Mouse (Mus musculus) layer of hippocampus, adult 18-20 months (tissue): Measurements from ENCODE around the gene Dnah6. TPM values are rescaled to one million over a fixed set of nuclear protein-coding genes. Genes with fewer than 3 reads are reported as not detected.

Experiments used
- DNase-seq, 2 experiments: peaks; one replicate each; pipeline ENCODE4 v3.0.0; 2022; ENCODE audit warnings: low spot score in 2 of 2
- total RNA-seq, 2 experiments: library from RNA; stranded (reverse); gene quantifications; 2 replicates each; pipeline ENCODE4 v1.2.3; 2021

Gene Dnah6
- total RNA-seq, 2 experiments from 2014 or later = 0.76 to 1.1 TPM

GRCm38 (mm10) chr6:73228881-73229280, 7.4 kb upstream of the Dnah6 start:
- DNase-seq = no peak

DNA sequence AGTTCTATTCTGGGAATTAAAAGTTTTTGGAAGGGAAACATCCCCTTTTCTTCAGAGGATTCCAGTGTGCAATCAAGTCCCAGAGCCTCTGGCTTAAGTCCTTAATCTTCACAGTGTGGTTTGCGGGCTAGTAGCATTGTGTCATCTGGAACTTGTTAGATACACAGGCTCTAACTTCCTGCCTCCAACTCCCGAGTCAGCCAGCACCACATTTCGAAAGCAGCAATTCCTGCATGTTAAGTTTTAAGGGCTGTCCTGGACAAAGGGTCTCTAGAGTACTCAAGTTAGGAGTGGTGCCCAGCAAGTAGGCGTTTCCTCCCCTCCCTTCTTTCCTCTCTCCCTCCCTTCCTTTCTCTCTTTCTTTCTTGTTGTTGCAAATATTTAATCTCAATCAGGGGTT, 7.0 kb upstream of the Dnah6 start:
- DNase-seq = no peak

DNA sequence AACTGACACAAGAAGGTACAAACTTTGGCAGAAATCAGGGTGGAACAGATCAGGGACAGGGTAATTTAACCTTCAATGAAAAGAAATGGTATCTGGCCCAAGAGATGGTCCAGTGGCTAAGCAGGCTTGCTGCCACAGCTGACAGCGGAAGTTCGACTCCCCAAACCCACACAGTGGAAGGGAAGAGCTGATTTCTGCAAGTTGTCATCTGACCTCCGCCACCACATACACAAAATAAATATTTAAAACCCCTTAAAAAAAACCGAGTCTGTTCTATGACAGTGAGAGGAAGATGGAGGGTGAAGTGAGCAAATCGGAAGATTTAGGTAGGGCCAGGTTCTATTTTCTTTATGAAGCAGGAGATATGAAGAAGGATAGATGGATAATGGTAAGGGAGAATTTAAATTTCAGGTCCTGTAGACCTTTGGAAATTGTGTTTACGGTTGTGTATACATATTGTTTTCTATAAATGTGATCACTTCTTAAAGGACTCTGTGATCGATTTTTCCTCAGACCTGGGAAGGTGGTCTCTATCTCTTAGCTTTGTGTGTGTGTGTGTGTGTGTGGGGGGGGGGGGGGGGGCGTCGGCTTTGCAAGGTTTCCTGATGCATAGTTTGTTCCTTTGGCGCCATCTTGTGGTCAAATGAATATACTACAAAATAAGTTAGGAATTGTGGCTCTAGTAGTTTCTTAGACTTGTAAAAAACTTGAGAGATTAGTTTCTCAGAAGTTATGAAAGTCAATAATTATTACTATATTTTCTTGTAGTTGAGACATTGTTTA, 6.1 kb upstream of the Dnah6 start:
- DNase-seq = peak in 1 of 2 experiments; percentile 55

DNA sequence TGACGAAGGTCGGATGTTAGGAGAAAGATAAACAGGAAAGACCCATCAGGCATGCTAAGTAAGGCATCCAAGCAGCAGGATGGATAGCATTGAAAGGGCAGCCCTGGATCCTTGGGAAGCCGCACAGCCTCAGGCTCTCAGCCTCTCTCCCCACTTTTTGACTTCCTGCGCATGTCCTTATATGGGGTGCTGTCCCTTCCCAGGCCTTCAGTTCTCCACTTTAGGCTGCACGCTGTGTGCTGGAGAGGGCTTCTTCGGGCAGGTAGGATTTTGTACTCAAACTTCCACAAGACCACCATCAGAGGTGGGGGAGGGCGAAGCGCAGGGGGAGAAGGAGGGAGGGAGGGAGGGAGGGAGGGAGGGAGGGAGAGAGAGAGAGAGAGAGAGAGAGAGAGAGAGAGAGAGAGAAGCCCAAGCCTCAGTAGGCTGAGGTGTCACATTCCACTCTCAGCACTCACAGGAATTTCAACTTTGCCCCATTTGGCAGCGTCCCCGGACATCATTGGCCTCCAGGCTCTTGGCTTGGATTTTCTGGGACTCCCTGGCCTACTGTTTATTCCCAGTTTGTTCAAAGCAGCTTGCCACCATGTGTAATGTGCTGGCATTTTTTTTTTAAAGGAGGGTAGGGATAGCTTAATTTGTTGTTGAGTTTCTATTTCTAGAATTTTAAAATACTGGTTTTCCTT, 1.5 kb upstream of the Dnah6 start:
- peak in 1 of 2 experiments; percentile 49 for DNase-seq

- no peak for DNase-seq
Measured at GRCm38 (mm10) chr6:73221958-73222735, 696 bp upstream of the Dnah6 start.

- no peak for DNase-seq
Measured at GRCm38 (mm10) chr6:73211602-73212001, 9.8 kb downstream of the Dnah6 start.

GRCm38 (mm10) chr6:73211036-73211435, 10.4 kb downstream of the Dnah6 start:
- DNase-seq = no peak

DNA sequence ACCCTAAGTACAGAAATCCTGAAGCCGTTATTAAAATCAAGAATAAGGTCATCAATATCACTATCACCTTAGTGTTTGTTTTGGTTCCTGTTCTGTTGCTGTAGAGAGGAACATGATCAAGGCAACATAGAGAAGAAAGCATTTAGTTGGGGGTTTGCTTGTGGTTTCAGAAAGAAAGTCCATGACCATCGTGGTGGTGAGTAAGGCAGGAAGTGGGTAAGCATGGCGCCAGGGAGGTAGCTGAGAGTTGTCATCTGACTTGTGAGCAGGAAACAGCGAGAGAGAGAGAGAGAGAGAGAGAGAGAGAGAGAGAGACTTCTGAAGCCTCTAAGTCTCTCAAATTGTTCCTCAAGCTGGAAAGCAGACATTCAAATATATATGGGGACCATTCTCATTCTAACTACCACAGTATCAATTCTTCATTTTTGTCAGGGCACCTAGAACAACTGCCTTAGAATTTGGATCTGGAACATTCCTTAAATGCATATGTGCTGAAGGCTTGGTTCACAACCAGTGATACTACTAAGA, 10.9 kb downstream of the Dnah6 start:
- DNase-seq = no peak

GRCm38 (mm10) chr6:73209598-73209997, 11.9 kb downstream of the Dnah6 start:
- DNase-seq = no peak

DNA sequence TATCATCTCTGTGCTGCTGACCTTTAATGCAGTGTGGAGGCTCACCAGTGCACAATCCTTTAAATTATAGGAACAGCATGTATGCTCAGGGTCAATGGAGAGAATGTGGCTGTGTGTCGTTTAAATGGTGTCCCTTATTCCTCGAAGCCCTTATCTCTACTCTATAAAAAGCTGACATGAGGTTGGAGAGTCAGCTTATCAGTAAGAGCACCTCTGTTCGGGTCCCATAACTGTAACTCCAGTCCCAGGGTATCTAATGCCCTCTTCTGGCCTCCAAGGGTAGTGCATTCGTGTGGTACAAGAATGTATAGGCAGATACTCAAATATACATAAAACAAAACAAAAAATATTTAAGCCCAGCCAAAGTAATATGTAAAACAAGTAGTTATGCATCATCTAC, 16.5 kb downstream of the Dnah6 start:
- no peak for DNase-seq

- no peak for DNase-seq
Measured at GRCm38 (mm10) chr6:73203724-73204123, 17.7 kb downstream of the Dnah6 start.

GRCm38 (mm10) chr6:73195291-73195690, 26.2 kb downstream of the Dnah6 start:
- DNase-seq = no peak

DNA sequence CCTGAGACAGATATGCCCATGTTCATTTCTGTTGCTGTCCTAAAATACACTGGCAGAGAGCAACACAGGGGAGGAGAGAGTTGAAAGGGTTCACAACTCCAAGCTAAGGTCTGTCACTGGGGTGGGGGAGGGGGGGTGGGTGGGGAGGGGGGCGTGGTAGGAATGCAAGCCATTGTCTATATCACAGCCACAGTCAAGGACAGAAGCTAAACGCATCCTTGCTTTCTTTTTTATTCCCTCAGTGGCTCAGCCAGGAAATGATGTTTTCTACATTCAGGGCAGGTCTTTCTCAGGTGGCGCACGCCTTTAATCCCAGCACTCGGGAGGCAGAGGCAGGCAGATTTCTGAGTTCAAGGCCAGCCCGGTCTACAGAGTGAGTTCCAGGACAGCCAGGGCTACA, 30.7 kb downstream of the Dnah6 start:
- no peak for DNase-seq

DNA sequence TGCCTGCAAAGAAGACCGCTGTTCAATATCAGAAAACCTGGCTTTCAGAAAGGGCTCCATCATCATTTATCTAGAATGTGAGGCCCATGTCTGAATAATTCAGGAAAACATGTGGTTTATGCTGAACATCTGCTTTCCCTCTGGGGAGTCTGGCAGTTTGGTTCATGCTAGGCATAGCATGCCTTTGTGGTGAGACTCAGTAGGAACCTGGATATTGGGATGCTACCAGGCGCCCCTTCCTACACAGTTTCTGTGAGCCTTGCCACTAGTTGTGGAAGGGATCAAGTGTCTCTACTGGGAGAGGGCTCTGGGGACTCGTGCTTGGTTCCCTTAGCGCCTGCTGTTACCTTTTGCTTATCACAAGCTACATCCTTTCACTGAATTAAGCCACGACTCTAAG, 37.2 kb downstream of the Dnah6 start:
- DNase-seq = no peak

- no peak for DNase-seq
Measured at GRCm38 (mm10) chr6:73182987-73183386, 38.5 kb downstream of the Dnah6 start.

DNA sequence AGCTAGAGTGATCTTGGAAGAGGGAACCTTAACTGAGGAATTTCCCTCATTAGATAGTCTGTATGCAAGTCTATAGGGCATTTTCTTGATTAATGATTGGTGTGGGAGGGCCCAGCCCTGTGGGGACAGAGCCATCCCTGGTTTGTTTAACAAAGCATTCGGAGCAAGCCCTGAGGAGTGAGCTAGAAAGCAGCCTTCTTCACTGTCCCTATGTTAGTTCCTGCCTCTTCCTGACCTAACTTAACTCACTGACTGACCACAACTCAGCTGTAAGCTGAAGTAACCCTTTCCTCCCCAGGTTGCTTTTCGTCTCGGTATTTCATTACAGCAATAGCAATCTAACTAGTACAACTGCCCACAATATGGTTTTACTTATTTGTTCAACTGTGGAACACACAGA, 39.0 kb downstream of the Dnah6 start:
- no peak for DNase-seq

DNA sequence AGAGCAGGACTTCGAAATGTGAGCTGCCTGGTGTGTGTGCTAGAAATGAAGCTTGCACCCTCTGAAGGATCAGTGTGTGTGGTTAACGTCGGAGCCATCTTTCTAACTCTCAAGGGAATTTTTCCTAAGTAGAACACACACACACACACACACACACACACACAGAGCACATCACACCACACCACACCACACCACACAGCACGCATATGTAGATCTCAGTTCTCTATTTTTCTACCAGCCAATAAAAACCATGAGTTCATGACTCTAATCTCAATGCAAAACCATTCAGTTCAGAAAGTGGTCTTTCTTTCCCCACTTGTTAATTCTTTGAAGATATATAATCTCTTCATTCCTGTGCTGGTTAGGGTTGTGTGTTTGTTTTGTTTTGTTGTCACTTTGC, 39.4 kb downstream of the Dnah6 start:
- no peak for DNase-seq

GRCm38 (mm10) chr6:73175156-73175555, 46.3 kb downstream of the Dnah6 start:
- no peak for DNase-seq

DNA sequence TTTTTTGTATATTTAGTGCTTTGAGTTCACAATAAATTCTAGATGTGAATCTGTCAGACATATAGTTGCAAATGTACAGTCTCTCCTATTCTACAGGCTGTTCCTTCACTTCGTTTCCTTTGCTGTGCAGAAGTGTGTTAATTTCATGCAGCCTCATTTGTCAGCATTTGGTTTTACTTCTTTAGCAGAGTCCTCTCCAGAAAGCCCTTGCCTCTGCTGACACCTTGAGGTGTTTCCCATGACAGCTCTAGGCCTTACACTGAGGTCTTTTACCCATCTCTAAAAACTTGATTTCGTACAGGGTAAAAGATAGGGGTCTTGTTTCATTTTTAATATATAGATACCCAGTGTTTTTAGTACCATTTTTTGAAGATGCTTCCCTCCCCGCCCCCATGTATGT, 54.2 kb downstream of the Dnah6 start:
- DNase-seq = no peak

- no peak for DNase-seq
Measured at GRCm38 (mm10) chr6:73162958-73163357, 58.5 kb downstream of the Dnah6 start.

DNA sequence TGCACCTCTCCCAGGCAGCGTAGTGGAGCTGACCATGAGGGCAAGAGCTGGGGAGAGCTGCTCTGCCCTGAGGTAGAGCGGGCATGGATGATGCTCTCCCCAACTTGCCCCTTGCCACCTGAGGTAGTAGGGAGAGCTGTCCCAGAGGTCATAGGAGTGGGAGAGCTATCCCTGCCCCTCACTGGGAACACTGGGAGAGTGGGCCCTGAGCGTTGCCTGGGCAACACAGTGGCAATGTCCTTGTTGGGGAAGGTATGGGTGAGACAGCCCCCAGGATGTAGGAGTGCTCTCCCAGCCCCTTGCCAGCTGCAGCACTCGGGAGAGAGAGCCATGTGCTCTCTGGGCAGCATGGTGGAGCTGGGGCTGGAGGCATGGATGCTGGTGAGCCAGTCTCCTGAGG, 60.1 kb downstream of the Dnah6 start:
- no peak for DNase-seq

DNA sequence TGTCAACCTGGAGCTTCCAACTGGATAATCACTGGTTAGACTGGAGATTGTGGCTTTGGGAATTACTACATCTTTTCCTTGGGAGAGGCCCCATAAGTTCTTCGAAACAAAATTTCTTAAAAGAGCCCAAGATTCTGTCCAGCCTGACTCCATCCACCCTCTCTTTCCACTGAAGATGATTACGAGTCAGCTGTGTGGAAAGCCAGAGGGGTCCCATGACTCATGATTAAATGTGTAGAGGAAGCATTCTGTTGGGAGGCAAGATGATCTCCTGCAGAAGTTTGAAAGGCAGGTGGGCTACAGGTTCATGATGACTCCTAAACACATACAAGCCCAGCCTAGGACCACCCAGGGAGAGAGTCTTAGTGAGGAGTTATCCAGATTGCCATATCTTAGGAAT, 66.0 kb downstream of the Dnah6 start:
- DNase-seq = no peak
